Mouse (Mus musculus) ES-CJ7 (cell line): ENCODE results near the gene Cd209f.
"Not testable (repeated sequence)": the region's sequence is repeated elsewhere in the genome, so short reads cannot be mapped to it uniquely, and the experiment has no call there.

ENCODE experiments used
- DNase-seq: peaks from one replicate; pipeline ENCODE4 v3.0.0; 2011; ENCODE audit warnings: low read depth, low spot score

The Cd209f gene

GRCm38 (mm10) chr8:4105735-4106134, at the start of gene Cd209f:
Gene Cd209f, minus strand, starts transcription at chr8:4105835.
- DNase-seq = not testable (repeated sequence)

DNA sequence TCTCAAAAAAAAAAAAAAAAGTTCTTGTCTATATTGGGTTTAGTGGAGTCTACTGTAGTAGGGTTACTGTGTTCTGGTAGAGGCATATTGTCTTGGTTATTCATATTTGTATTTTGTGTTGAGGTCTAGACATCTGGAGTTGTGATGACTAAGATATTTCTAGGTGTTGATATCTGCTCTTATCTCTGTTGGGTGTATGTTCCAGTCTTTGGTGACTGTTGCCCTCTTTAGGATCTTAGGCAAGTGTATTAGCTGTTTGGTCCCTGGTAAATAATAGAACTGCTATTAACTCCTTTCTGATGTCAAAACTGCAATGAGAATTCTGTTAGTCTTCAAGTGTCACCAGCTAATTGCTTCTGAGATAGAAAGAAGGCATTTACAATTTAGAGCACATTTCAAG, 49.2 kb upstream of the Cd209f start:
- DNase-seq = no peak

DNA sequence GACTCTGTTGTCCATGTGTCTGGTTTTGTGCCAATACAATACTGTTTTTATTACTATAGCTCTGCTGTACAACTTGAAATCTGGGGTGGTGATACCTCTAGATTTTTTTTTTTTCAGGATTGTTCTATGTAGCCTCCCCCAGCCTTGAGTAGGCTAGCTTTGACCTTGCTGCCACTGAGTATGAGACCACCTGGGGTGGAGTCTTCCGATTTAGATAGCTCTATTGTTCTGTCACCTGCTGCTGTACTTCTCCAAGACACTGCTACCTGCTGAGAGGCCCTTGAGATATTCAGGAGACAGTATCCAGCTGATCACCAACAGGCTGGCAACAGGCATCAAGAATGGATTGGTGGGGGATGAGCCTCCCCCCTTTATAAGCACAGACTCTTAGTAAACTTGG, 41.6 kb upstream of the Cd209f start:
- DNase-seq = peak; percentile 96

- peak; percentile 40 for DNase-seq
These were observed 36.1 kb upstream of the Cd209f start for GRCm38 (mm10) chr8:4141721-4142120.

GRCm38 (mm10) chr8:4139660-4140646, 34.3 kb upstream of the Cd209f start:
- DNase-seq = peak; percentile 84

- no peak for DNase-seq
These were observed 28.2 kb upstream of the Cd209f start, which contains the start of gene Cd209g for GRCm38 (mm10) chr8:4133798-4134197. Gene Cd209g, plus strand, starts transcription at chr8:4134098.

GRCm38 (mm10) chr8:4088514-4088913, 17.1 kb downstream of the Cd209f start:
- not testable (repeated sequence) for DNase-seq

GRCm38 (mm10) chr8:4087180-4087722, 18.4 kb downstream of the Cd209f start:
- DNase-seq = peak; percentile 24
